Mouse (Mus musculus): Measurements from ENCODE around the gene Casq2.
A peak's percentile ranks its signal among the peaks of the same experiment; 100 is the strongest.

Casq2 gene

GRCm38 (mm10) chr3:102135389-102136113 is 49.3 kb downstream of the Casq2 start:
- peak; percentile 61 to 78 for DNase-seq (ENCODE audit: low spot score in 2 of 2)

- DNase-seq (ENCODE audit: low spot score in 2 of 2) = no peak
Measured at GRCm38 (mm10) chr3:102137158-102137557, 50.9 kb downstream of the Casq2 start.

- no peak for DNase-seq (ENCODE audit: low spot score in 2 of 2)
Measured at GRCm38 (mm10) chr3:102138899-102139298, 52.7 kb downstream of the Casq2 start.

- no peak for DNase-seq (ENCODE audit: low spot score in 2 of 2)
Measured at GRCm38 (mm10) chr3:102140606-102141005, 54.4 kb downstream of the Casq2 start.

- DNase-seq (ENCODE audit: low spot score in 2 of 2) = no peak
Measured at GRCm38 (mm10) chr3:102141451-102141850, 55.2 kb downstream of the Casq2 start.

- no peak for DNase-seq (ENCODE audit: low spot score in 2 of 2)
Measured at GRCm38 (mm10) chr3:102141893-102142292, 55.7 kb downstream of the Casq2 start.

- DNase-seq (ENCODE audit: low spot score in 2 of 2) = no peak
Measured at GRCm38 (mm10) chr3:102142947-102143346, 56.7 kb downstream of the Casq2 start.

- no peak for DNase-seq (ENCODE audit: low spot score in 2 of 2)
Measured at GRCm38 (mm10) chr3:102143536-102143935, 57.3 kb downstream of the Casq2 start.

GRCm38 (mm10) chr3:102144401-102144800 is 58.2 kb downstream of the Casq2 start:
- DNase-seq (ENCODE audit: low spot score in 2 of 2) = no peak

GRCm38 (mm10) chr3:102145645-102146386 is 59.6 kb downstream of the Casq2 start:
- DNase-seq (ENCODE audit: low spot score in 2 of 2) = no peak

GRCm38 (mm10) chr3:102146428-102146827 is 60.2 kb downstream of the Casq2 start:
- no peak for DNase-seq (ENCODE audit: low spot score in 2 of 2)

- DNase-seq (ENCODE audit: low spot score in 2 of 2) = no peak
Measured at GRCm38 (mm10) chr3:102147189-102147588, 61.0 kb downstream of the Casq2 start.

GRCm38 (mm10) chr3:102149941-102150340 is 63.7 kb downstream of the Casq2 start:
- no peak for DNase-seq (ENCODE audit: low spot score in 2 of 2)

GRCm38 (mm10) chr3:102151850-102152249 is 65.6 kb downstream of the Casq2 start:
- DNase-seq (ENCODE audit: low spot score in 2 of 2) = no peak

GRCm38 (mm10) chr3:102152471-102152870 is 66.3 kb downstream of the Casq2 start:
- no peak for DNase-seq (ENCODE audit: low spot score in 2 of 2)

GRCm38 (mm10) chr3:102152872-102153271 is 66.7 kb downstream of the Casq2 start:
- peak in 1 of 2 experiments; percentile 33 for DNase-seq (ENCODE audit: low spot score in 2 of 2)

- DNase-seq (ENCODE audit: low spot score in 2 of 2) = no peak
Measured at GRCm38 (mm10) chr3:102154107-102154506, 67.9 kb downstream of the Casq2 start.

GRCm38 (mm10) chr3:102156737-102157136 is 70.5 kb downstream of the Casq2 start:
- DNase-seq (ENCODE audit: low spot score in 2 of 2) = no peak

GRCm38 (mm10) chr3:102157652-102158051 is 71.4 kb downstream of the Casq2 start:
- no peak for DNase-seq (ENCODE audit: low spot score in 2 of 2)

GRCm38 (mm10) chr3:102158759-102159422 is 72.7 kb downstream of the Casq2 start:
- DNase-seq (ENCODE audit: low spot score in 2 of 2) = no peak

- DNase-seq (ENCODE audit: low spot score in 2 of 2) = peak in 1 of 2 experiments; percentile 59
Measured at GRCm38 (mm10) chr3:102159423-102160325, 73.5 kb downstream of the Casq2 start.
